Mouse (Mus musculus) heart, embryonic 12.5 days (tissue): Measurements from ENCODE around the gene Herc1. TPM values are rescaled to one million over a fixed set of nuclear protein-coding genes. Genes with fewer than 3 reads are reported as not detected.
A peak's percentile ranks its signal among the peaks of the same experiment; 100 is the strongest.

Experiments used
- ATAC-seq: fragments of 200-750 bp; cut with Nextera tagmentation; 2 replicates; pipeline ENCODE4 v1.8.0; 2017; ENCODE audit warnings: moderate TSS enrichment, moderate library complexity; ENCODE audit not compliant: insufficient number of reproducible peaks, low FRiP score
- H3K27ac ChIP-seq: fragments of 300-500 bp; sonication (generic); 2 replicates; pipeline ENCODE4 v1.5.1; 2016; ENCODE audit warnings: mild to moderate bottlenecking, moderate library complexity; ENCODE audit not compliant: poor library complexity, severe bottlenecking
- H3K27me3 ChIP-seq: fragments of 300-500 bp; sonication (generic); replicated peaks from 2 replicates; pipeline ENCODE4 v1.6.1; 2016; ENCODE audit warnings: mild to moderate bottlenecking, moderate library complexity
- H3K36me3 ChIP-seq: fragments of 300-500 bp; sonication (generic); 2 replicates; pipeline ENCODE4 v1.6.1; 2016; ENCODE audit warnings: mild to moderate bottlenecking, moderate library complexity
- H3K4me1 ChIP-seq: fragments of 300-500 bp; sonication (generic); replicated peaks from 2 replicates; pipeline ENCODE4 v1.6.1; 2016; ENCODE audit warnings: mild to moderate bottlenecking
- H3K4me2 ChIP-seq: fragments of 300-500 bp; sonication (generic); 2 replicates; pipeline ENCODE4 v1.6.1; 2016; ENCODE audit warnings: mild to moderate bottlenecking, moderate library complexity
- H3K4me3 ChIP-seq: fragments of 300-500 bp; sonication (generic); 2 replicates; pipeline ENCODE4 v1.5.1; 2016; ENCODE audit warnings: mild to moderate bottlenecking
- H3K9ac ChIP-seq: fragments of 300-500 bp; sonication (generic); 2 replicates; pipeline ENCODE4 v1.6.1; 2016; ENCODE audit warnings: mild to moderate bottlenecking, moderate library complexity
- H3K9me3 ChIP-seq: fragments of 300-500 bp; sonication (generic); replicated peaks from 2 replicates; pipeline ENCODE4 v1.6.1; 2016; ENCODE audit warnings: mild to moderate bottlenecking, moderate library complexity
- WGBS: fragments of 180-500 bp; shearing (Covaris S2); methylation state at CpG from one replicate; pipeline ENCODE4 v1.1.7; 2016; 5-methylcytosine and 5-hydroxymethylcytosine counted together
- polyA plus RNA-seq: library from polyadenylated mRNA; unstranded; fragments of >200 nt; fragmentation: Nextera tagmentation; extraction: Ambion mirVana; gene quantifications from 2 replicates; pipeline ENCODE4 v1.2.1, GENCODE M21; 2016

Herc1 gene
- 26.5 TPM in 2 replicates for polyA plus RNA-seq

- H3K4me2 ChIP-seq: peak within 1 kb of the TSS; percentile 95
- peak within 1 kb of the TSS; percentile 93 for H3K27ac ChIP-seq
- no peaks in the 10 kb centered on the region for H3K36me3 ChIP-seq
- WGBS: under 1% methylated on average over 85 of the region's 85 CpGs
- H3K9me3 ChIP-seq: no peaks in the 10 kb centered on the region
- H3K27me3 ChIP-seq: no peaks in the 10 kb centered on the region
- peaks cover 17% of the 10 kb centered on the region for H3K4me1 ChIP-seq
- H3K4me3 ChIP-seq: peak within 1 kb of the TSS; percentile 82
- H3K9ac ChIP-seq: peak within 1 kb of the TSS; percentile 94
- peak; percentile 90 for ATAC-seq
These were observed at the start of gene Herc1 for GRCm38 (mm10) chr9:66349860-66350787. Herc1 (plus strand) TSS chr9:66350450.

GRCm38 (mm10) chr9:66304320-66305090 is 45.7 kb upstream of the Herc1 start:
- H3K27me3 ChIP-seq: no peaks in the 10 kb centered on the region
- no peak overlapping the region for H3K4me2 ChIP-seq
- H3K9me3 ChIP-seq: no peaks in the 10 kb centered on the region
- no peak for ATAC-seq
- WGBS: 79% methylated on average over 3 of the region's 3 CpGs
- H3K36me3 ChIP-seq: no peaks in the 10 kb centered on the region
- H3K4me3 ChIP-seq: no peak overlapping the region
- H3K27ac ChIP-seq: no peak overlapping the region
- peaks cover 5% of the 10 kb centered on the region; the same call in 1 of the 2 replicates for H3K4me1 ChIP-seq
- no peak overlapping the region for H3K9ac ChIP-seq

GRCm38 (mm10) chr9:66305121-66306112 is 44.8 kb upstream of the Herc1 start:
- no peak for ATAC-seq
- H3K9ac ChIP-seq: no peak overlapping the region

GRCm38 (mm10) chr9:66306414-66306813 is 43.8 kb upstream of the Herc1 start:
- H3K9me3 ChIP-seq: no peaks in the 10 kb centered on the region
- H3K4me2 ChIP-seq: no peak overlapping the region
- no peak overlapping the region for H3K27ac ChIP-seq
- ATAC-seq: no peak
- no peak overlapping the region for H3K9ac ChIP-seq
- no peaks in the 10 kb centered on the region for H3K27me3 ChIP-seq
- WGBS: 72% methylated on average over 3 of the region's 3 CpGs
- no peaks in the 10 kb centered on the region for H3K36me3 ChIP-seq
- H3K4me3 ChIP-seq: no peak overlapping the region
- peaks cover 5% of the 10 kb centered on the region; the same call in 1 of the 2 replicates for H3K4me1 ChIP-seq

More at GRCm38 (mm10) chr9:66305121-66306112, 44.8 kb upstream of the Herc1 start:
- Histone ChIP-seq H3K27ac (no peak overlapping the region), H3K36me3 (no peaks in the 10 kb centered on the region), H3K27me3 (no peaks in the 10 kb centered on the region), H3K9me3 (no peaks in the 10 kb centered on the region), H3K4me1 (peaks cover 5% of the 10 kb centered on the region; the same call in 1 of the 2 replicates), H3K4me3 (peak overlapping the region; percentile 24), H3K4me2 (peak overlapping the region; percentile 53)
- WGBS: 38% methylated on average over 25 of the region's 25 CpGs

GRCm38 (mm10) chr9:66307341-66307740 is 42.9 kb upstream of the Herc1 start:
- Histone ChIP-seq H3K9ac (no peak overlapping the region), H3K36me3 (no peaks in the 10 kb centered on the region), H3K9me3 (no peaks in the 10 kb centered on the region), H3K27ac (no peak overlapping the region), H3K4me3 (no peak overlapping the region), H3K27me3 (no peaks in the 10 kb centered on the region), H3K4me2 (no peak overlapping the region), H3K4me1 (peaks cover 5% of the 10 kb centered on the region; the same call in 1 of the 2 replicates)
- ATAC-seq: no peak; the same call in 1 of the 2 replicates
- 10% methylated on average over 2 of the region's 2 CpGs for WGBS

GRCm38 (mm10) chr9:66308741-66309140 is 41.5 kb upstream of the Herc1 start:
- 66% methylated on average over 4 of the region's 4 CpGs for WGBS
- ATAC-seq: no peak
- peaks cover 5% of the 10 kb centered on the region; the same call in 1 of the 2 replicates for H3K4me1 ChIP-seq
- H3K4me2 ChIP-seq: no peak overlapping the region
- no peaks in the 10 kb centered on the region for H3K36me3 ChIP-seq
- no peaks in the 10 kb centered on the region for H3K9me3 ChIP-seq
- no peak overlapping the region for H3K9ac ChIP-seq
- no peaks in the 10 kb centered on the region for H3K27me3 ChIP-seq
- H3K27ac ChIP-seq: no peak overlapping the region
- H3K4me3 ChIP-seq: no peak overlapping the region

- no peaks in the 10 kb centered on the region for H3K27me3 ChIP-seq
- H3K4me3 ChIP-seq: no peak overlapping the region
- H3K9me3 ChIP-seq: no peaks in the 10 kb centered on the region
- WGBS: 34% methylated on average over 3 of the region's 3 CpGs
- H3K9ac ChIP-seq: no peak overlapping the region
- no peak overlapping the region for H3K4me2 ChIP-seq
- no peak overlapping the region for H3K27ac ChIP-seq
- ATAC-seq: no peak
- H3K36me3 ChIP-seq: no peaks in the 10 kb centered on the region
- H3K4me1 ChIP-seq: no peaks in the 10 kb centered on the region
These were observed 38.8 kb upstream of the Herc1 start for GRCm38 (mm10) chr9:66311458-66311857.

GRCm38 (mm10) chr9:66316603-66317002 is 33.6 kb upstream of the Herc1 start:
- Histone ChIP-seq H3K9ac (no peak overlapping the region), H3K27ac (no peak overlapping the region), H3K4me2 (no peak overlapping the region), H3K36me3 (no peaks in the 10 kb centered on the region), H3K4me3 (no peak overlapping the region), H3K4me1 (no peaks in the 10 kb centered on the region), H3K27me3 (no peaks in the 10 kb centered on the region), H3K9me3 (no peaks in the 10 kb centered on the region)
- no peak for ATAC-seq
- 71% methylated on average over 2 of the region's 2 CpGs for WGBS

GRCm38 (mm10) chr9:66322010-66322931 is 28.0 kb upstream of the Herc1 start:
- Histone ChIP-seq H3K4me3 (no peak overlapping the region), H3K27me3 (no peaks in the 10 kb centered on the region), H3K4me2 (no peak overlapping the region), H3K9ac (no peak overlapping the region), H3K36me3 (no peaks in the 10 kb centered on the region), H3K9me3 (0 out of 2 replicates have a peak, but pooled peaks cover 2% of the 10 kb centered on the region), H3K27ac (no peak overlapping the region), H3K4me1 (0 out of 2 replicates have a peak, but pooled peaks cover 5% of the 10 kb centered on the region)
- WGBS: 76% methylated on average over 7 of the region's 7 CpGs
- no peak for ATAC-seq
